Mouse (Mus musculus): ENCODE measurements around the gene Aldh1a1. TPM values are rescaled to one million over a fixed set of nuclear protein-coding genes. Genes with fewer than 3 reads are reported as not detected.
"Not testable (repeated sequence)": the region's sequence is repeated elsewhere in the genome, so short reads cannot be mapped to it uniquely, and the experiment has no call there.

Gene Aldh1a1
- total RNA-seq, 4 experiments from 2014 or later, result 149 to 198 (median 165) TPM

- peak; percentile 14 to 33 for DNase-seq (ENCODE audit: low spot score in 2 of 2)
Observed at GRCm38 (mm10) chr19:20549409-20549808, 56.9 kb downstream of the Aldh1a1 start.

GRCm38 (mm10) chr19:20555365-20555764, 62.9 kb downstream of the Aldh1a1 start:
- no peak for DNase-seq (ENCODE audit: low spot score in 2 of 2)

DNA sequence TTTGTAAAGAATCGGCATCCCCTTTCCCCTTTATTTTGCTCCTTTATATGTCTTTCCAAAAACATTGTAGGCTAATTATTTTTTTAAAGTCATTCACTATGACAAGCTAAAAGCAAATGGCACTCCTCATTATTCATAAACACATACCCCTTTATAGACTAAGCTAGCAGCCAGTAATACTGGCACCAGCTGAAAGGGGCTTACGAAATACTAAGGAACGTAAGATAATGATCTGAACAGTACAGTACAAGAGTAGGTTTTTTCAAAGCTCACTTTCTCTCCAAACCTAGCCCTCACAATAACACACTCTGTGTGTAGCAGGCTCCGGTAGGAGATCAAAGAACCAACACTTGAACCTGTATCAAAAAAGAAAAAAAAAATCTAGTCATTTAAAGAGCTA, 64.7 kb downstream of the Aldh1a1 start:
- no peak for DNase-seq (ENCODE audit: low spot score in 2 of 2)

DNA sequence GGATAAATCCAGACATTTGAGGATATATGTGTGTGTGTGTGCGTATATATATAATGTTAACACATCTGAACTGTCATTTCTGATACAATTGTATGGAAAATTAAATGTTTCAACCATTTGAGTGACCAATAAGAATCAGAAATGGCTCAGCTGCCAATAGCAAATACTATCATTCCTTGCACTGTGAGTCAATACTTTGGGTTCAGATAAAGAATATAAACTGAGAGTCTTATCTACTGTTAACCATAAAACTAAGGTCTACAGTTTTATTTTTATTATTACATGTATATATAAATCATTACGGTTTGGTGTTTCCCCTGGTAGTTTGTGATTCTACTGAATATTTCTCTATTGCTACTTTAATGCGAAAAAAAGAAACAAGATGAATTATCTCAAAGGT, 65.6 kb downstream of the Aldh1a1 start:
- DNase-seq (ENCODE audit: low spot score in 2 of 2), result no peak

DNA sequence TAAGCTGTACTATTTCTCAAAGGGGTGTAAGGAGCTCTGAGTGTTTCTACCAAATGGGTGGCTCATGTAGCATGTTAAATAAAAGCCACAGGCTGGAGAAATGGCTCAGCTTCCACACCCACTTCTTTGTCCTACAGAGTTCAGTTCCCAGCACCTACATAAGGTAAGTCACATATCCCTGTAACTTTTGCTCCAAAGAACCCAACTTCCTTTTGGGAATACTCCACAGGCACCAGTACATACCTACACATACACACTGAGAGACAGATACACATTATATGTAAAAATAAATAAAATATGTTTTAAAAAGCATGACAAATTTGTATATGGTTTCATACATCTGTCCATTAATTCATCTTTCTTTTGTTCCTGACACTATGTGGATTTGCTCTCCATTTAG, 66.0 kb downstream of the Aldh1a1 start:
- no peak for DNase-seq (ENCODE audit: low spot score in 2 of 2)

DNA sequence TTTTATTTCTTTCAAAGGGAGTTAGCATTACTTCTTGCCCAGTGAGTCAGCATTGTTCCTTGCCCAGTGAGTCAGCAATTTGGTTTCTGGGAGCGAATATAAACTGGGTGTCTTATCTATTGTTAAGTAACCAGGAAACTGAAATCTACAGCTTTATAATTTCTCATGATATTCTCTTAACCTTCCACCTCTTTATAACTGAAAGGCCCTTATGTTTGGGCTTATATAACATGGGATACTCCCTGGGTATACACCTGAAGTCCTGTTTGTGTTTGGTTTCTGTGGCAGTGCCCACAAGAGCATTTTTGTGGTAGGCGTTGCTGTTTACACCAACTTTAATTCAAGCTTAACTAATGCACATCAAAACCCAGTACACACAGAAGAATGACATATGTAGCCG, 66.4 kb downstream of the Aldh1a1 start:
- no peak for DNase-seq (ENCODE audit: low spot score in 2 of 2)

DNA sequence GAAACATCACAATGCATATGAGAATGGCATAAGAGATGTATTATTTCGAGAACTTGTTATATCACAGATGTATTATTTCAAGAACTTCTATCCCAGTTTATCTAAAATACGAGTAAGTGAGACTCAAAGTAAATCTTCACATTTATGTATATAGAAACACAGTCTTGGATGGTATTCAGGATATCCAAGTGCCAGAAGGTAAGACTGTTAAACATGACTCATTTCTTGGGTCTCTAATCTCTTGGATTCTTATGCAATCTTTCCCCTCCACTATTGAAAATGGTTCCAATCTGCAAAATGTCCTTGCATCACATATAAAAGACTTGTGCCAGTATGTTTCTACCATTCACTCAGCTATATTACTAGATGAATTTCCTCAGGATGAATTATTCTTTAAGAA, 67.4 kb downstream of the Aldh1a1 start:
- no peak for DNase-seq (ENCODE audit: low spot score in 2 of 2)

- DNase-seq (ENCODE audit: low spot score in 2 of 2), result no peak
Observed at GRCm38 (mm10) chr19:20562396-20562795, 69.9 kb downstream of the Aldh1a1 start.

- DNase-seq (ENCODE audit: low spot score in 2 of 2), result no peak
Observed at GRCm38 (mm10) chr19:20566294-20566693, 73.8 kb downstream of the Aldh1a1 start.

- no peak for DNase-seq (ENCODE audit: low spot score in 2 of 2)
Observed at GRCm38 (mm10) chr19:20567039-20567438, 74.5 kb downstream of the Aldh1a1 start.

DNA sequence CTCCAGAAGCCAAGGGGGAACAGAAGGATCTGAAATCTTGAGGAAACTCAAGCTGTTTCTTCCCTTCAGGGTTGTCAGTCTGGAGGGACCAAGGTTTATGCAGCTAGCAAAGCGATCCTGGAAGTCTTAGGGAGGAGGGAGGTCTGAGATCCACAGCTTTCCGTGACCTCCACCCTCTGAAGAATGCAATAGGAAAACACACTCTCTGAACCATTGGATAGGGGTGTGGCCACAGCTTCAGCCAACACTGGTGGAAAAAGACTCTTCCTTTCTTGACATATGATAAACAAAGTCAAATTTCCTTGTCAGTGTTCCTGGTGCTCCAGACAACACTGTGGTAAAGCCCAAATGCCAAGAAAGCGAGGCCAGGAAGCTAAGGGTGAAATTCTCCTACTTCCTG, 84.5 kb downstream of the Aldh1a1 start:
- DNase-seq (ENCODE audit: low spot score in 2 of 2), result no peak

DNA sequence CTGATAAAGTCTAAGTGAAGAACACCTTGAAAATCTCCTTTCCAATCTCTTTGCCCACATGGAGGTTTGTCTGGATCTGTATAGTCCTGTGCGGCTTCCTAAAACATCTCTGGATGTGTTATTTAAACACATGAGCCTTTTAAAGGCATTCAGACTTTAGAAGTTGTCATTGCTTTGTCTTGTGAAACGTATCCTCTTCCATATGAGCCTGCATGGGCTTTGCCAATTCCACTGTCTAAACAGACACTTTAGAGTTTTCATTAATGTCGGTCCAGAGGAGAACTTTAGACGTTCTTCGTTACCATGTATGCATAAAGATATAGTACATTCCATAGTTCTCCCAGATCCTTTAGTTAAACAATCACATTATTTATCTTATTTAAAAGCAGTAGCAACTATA, 84.9 kb downstream of the Aldh1a1 start:
- no peak for DNase-seq (ENCODE audit: low spot score in 2 of 2)

DNA sequence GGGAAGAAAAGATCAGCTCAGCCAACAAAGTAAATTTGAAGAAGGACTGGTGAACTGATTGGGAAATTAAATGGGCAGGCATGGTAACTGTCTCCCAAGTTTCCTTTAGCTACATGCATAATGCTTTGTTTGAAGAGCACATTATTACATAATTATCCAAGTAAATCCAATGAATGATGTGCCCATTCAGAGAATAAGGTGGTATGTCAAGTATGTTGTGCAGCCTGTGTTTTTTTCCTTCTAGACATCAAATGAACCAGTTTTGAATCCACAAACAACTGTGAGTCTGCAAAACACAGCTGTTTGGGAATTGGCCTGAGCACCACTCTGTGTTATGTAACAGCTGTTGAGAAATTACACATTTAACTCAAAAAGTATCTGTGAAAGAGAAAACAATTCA, 107.4 kb downstream of the Aldh1a1 start:
- no peak for DNase-seq (ENCODE audit: low spot score in 2 of 2)

GRCm38 (mm10) chr19:20601739-20602138, 109.2 kb downstream of the Aldh1a1 start:
- no peak for DNase-seq (ENCODE audit: low spot score in 2 of 2)

- no peak for DNase-seq (ENCODE audit: low spot score in 2 of 2)
Observed at GRCm38 (mm10) chr19:20603212-20603611, 110.7 kb downstream of the Aldh1a1 start.

DNA sequence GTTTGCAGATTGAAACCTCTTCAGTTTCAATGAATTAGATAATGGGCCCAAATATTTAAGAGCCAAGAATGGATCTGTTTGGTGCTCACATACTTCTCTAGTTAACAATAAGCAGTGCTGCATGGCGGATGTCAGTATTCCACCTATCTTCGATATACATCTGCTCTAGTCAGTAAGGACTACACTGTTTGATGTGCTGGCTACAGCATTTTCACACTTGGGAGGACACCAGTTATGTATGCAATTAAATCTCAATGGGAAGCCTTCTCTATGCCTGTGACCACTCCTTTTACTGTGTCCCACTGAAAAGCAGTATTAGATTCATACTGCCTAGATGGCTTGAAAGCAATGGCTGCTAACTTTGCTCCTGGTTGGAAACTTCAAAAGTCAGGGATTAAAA, 111.4 kb downstream of the Aldh1a1 start:
- no peak for DNase-seq (ENCODE audit: low spot score in 2 of 2)

GRCm38 (mm10) chr19:20614252-20614930, 121.9 kb downstream of the Aldh1a1 start:
- no peak for DNase-seq (ENCODE audit: low spot score in 2 of 2)

- DNase-seq (ENCODE audit: low spot score in 2 of 2), result no peak
Observed at GRCm38 (mm10) chr19:20622434-20622833, 129.9 kb downstream of the Aldh1a1 start.

GRCm38 (mm10) chr19:20623416-20623815, 130.9 kb downstream of the Aldh1a1 start:
- no peak for DNase-seq (ENCODE audit: low spot score in 2 of 2)

- no peak for DNase-seq (ENCODE audit: low spot score in 2 of 2)
Observed at GRCm38 (mm10) chr19:20631020-20631419, 138.5 kb downstream of the Aldh1a1 start.

DNA sequence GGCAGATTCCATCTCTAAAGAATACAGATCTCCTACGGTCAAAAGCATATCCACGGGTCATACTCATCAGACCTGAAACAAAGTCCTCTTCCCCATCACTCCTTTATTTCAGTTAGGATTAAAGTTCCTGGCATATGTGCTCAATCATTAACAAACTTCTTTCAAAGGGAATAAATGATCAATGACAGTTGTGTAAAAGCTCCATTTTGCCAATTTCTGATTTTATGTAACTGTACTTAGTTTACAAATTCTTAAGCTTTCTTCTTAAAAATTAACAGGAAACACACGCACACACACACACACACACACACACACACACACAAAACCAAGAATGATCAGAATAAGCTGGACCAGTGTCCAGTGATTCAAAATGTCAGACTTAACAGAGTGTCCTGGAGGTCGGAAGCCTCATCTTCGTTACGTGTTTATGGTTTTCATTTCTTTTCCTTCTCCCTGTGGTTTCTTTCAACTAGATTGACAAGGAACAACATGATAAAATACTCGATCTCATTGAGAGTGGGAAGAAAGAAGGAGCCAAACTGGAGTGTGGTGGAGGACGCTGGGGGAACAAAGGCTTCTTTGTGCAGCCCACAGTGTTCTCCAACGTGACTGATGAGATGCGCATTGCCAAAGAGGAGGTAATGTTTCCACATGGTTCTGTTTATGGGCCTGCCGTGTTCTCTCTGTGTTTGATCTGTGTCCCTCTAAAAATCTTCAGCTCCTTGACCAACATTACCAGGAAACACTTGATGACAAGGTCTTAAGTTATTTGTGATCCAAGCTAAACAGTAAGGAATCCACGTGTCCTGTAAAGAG, 141.6 kb downstream of the Aldh1a1 start:
- no peak for DNase-seq (ENCODE audit: low spot score in 2 of 2)

GRCm38 (mm10) chr19:20644346-20644745, 151.8 kb downstream of the Aldh1a1 start:
- DNase-seq (ENCODE audit: low spot score in 2 of 2), result no peak

DNA sequence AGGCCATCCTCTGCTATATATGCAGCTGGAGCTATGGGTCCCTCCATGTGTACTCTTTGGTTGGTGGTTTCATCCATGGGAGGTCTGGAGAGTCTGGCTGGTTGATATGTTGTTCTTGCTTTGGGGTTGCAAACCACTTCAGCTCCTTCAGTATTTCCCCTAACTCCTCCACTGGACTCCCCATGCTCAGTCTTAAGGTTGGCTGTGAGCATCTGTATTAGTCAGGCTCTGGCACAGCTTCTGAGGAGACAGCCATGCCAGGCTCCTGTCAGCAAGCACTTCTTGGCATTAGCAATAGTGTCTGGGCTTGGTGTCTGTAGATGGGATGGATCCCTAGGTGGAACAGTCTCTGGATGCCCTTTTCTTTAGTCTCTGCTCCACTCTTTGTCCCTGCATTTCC, 155.0 kb downstream of the Aldh1a1 start:
- DNase-seq (ENCODE audit: low spot score in 2 of 2), result not testable (repeated sequence)
